1 mouse cellular context compared by ENCODE assay signal in genomic region chr9:50536603-50537135, GRCm38 (mm10).
TF ChIP-seq lines count a peak whose summit lies in the region.

No protein-coding gene starts in this region.

TF ChIP-seq in MEL, 35 proteins besides CTCF, POLR2A, EP300 and RAD21:
- TF ChIP-seq GATA1 (IDR thresholded peaks at IDR 0.05; ENCODE audit: low read depth, low read length) (peak; percentile 24; the same call in 1 of the 2 replicates), RCOR1 (IDR thresholded peaks at IDR 0.05; ENCODE audit: low read depth, low read length) (no peak)
